In the genomic region with DNA sequence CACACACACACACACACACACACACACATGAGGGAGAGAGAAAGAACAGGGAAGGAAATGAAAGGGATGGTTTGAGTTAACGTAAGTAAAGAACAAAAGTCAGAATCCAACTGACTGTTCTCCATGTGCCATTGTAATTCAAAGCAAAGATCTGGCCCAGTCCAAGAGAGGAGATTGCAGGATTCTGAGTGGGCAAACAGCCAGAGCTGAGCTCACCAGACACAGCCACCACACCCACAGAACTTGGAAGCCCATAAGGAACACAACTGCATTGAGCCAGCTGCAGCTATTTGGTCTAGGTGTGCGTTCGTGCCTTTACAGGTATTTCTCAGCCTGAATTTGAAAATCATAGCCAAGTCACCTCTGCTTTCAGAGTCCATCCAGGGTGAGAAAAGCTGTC, we compare ENCODE assay signal across 15 mouse cellular contexts. TPM values are rescaled to one million over a fixed set of nuclear protein-coding genes. Genes with fewer than 3 reads are reported as not detected.
DNase-seq lines count a peak whose midpoint lies in the region; ATAC-seq lines count a peak whose summit lies in the region.
"Had no signal": no experiment of that assay in that cellular context is flagged by ENCODE, and none has a peak within 500 bp of the region (broad histone marks: within the 10 kb centered on the region; RNA-seq: fewer than 3 reads in every experiment).

No protein-coding gene starts in this region.

- H3K9ac ChIP-seq in forebrain, embryonic 14.5 days (ENCODE audit: low read length), result no peak overlapping the region
- no peak overlapping the region for H3K9ac ChIP-seq in embryonic facial prominence, embryonic 15.5 days
- no peak overlapping the region for H3K9ac ChIP-seq in limb, embryonic 15.5 days
- H3K9ac ChIP-seq: limb, embryonic 13.5 days had no signal

- no peaks in the 10 kb centered on the region for H3K36me3 ChIP-seq in forebrain, embryonic 14.5 days (ENCODE audit: control insufficient read depth, insufficient read depth, low read length)
- no peaks in the 10 kb centered on the region for H3K36me3 ChIP-seq in forebrain, embryonic 10.5 days (replicated peaks)
- no peaks in the 10 kb centered on the region for H3K36me3 ChIP-seq in embryonic facial prominence, embryonic 15.5 days
- H3K36me3 ChIP-seq in limb, embryonic 15.5 days, result no peaks in the 10 kb centered on the region
- H3K36me3 ChIP-seq: limb, embryonic 13.5 days had no signal

- DNase-seq in forebrain, embryonic 14.5 days (ENCODE audit: low spot score), result peak; percentile 33
- no peak for DNase-seq in forebrain, embryonic 10.5 days (ENCODE audit: extremely low spot score, low spot score)
- DNase-seq in 3T3-L1 (ENCODE audit: low read depth, low spot score), result peak; percentile 21
- DNase-seq in retina, embryonic 14.5 days (ENCODE audit: low spot score), result no peak
- no peak for DNase-seq in cerebellum, postnatal 4 days (ENCODE audit: low spot score in 2 of 2)
- DNase-seq: B cell, adult 2 months had no signal

- 83% methylated on average over 3 of the region's 3 CpGs for WGBS in forebrain, embryonic 14.5 days
- 90% methylated on average over 3 of the region's 3 CpGs for WGBS in forebrain, embryonic 10.5 days
- 61% methylated on average over 3 of the region's 3 CpGs for WGBS in embryonic facial prominence, embryonic 15.5 days
- WGBS in limb, embryonic 15.5 days, result 58% methylated on average over 3 of the region's 3 CpGs

- no peaks in the 10 kb centered on the region for H3K4me1 ChIP-seq in forebrain, embryonic 14.5 days (ENCODE audit: control insufficient read depth, insufficient read depth, low read length)
- H3K4me1 ChIP-seq in forebrain, embryonic 10.5 days, result no peaks in the 10 kb centered on the region
- H3K4me1 ChIP-seq in embryonic facial prominence, embryonic 15.5 days, result no peaks in the 10 kb centered on the region
- H3K4me1 ChIP-seq in limb, embryonic 15.5 days, result no peaks in the 10 kb centered on the region

- no peak overlapping the region for H3K27ac ChIP-seq in forebrain, embryonic 14.5 days (ENCODE audit: low read depth, low read length)
- H3K27ac ChIP-seq in forebrain, embryonic 10.5 days, result no peak overlapping the region
- peak overlapping the region; percentile 39; the same call in 1 of the 2 replicates for H3K27ac ChIP-seq in embryonic facial prominence, embryonic 15.5 days (replicated peaks)
- H3K27ac ChIP-seq in limb, embryonic 15.5 days, result peak overlapping the region; percentile 61
- H3K27ac ChIP-seq: limb, embryonic 13.5 days had no signal

- H3K4me2 ChIP-seq in forebrain, embryonic 14.5 days (ENCODE audit: low read length), result no peak overlapping the region
- no peak overlapping the region for H3K4me2 ChIP-seq in embryonic facial prominence, embryonic 15.5 days (replicated peaks)
- H3K4me2 ChIP-seq in limb, embryonic 15.5 days, result no peak overlapping the region
- H3K4me2 ChIP-seq: limb, embryonic 13.5 days had no signal

- no peak overlapping the region for H3K4me3 ChIP-seq in forebrain, embryonic 14.5 days (ENCODE audit: low read depth, low read length)
- no peak overlapping the region for H3K4me3 ChIP-seq in forebrain, embryonic 10.5 days
- no peak overlapping the region for H3K4me3 ChIP-seq in embryonic facial prominence, embryonic 15.5 days (replicated peaks)
- H3K4me3 ChIP-seq in limb, embryonic 15.5 days, result no peak overlapping the region
- H3K4me3 ChIP-seq: limb, embryonic 13.5 days; myocyte had no signal

- H3K9me3 ChIP-seq in forebrain, embryonic 14.5 days (replicated peaks; ENCODE audit: control insufficient read depth, low read length), result no peaks in the 10 kb centered on the region
- no peaks in the 10 kb centered on the region for H3K9me3 ChIP-seq in forebrain, embryonic 10.5 days
- no peaks in the 10 kb centered on the region for H3K9me3 ChIP-seq in embryonic facial prominence, embryonic 15.5 days (replicated peaks)
- no peaks in the 10 kb centered on the region for H3K9me3 ChIP-seq in limb, embryonic 15.5 days
- H3K9me3 ChIP-seq: limb, embryonic 13.5 days had no signal

- H3K27me3 ChIP-seq in forebrain, embryonic 14.5 days (replicated peaks; ENCODE audit: control insufficient read depth, insufficient read depth, low read length), result no peaks in the 10 kb centered on the region
- peaks cover 12% of the 10 kb centered on the region; the same call in 1 of the 2 replicates for H3K27me3 ChIP-seq in forebrain, embryonic 10.5 days (ENCODE audit: poor library complexity, severe bottlenecking)
- H3K27me3 ChIP-seq in embryonic facial prominence, embryonic 15.5 days, result no peaks in the 10 kb centered on the region
- H3K27me3 ChIP-seq in limb, embryonic 15.5 days, result no peaks in the 10 kb centered on the region
- H3K27me3 ChIP-seq: limb, embryonic 13.5 days had no signal

- no peak for ATAC-seq in forebrain, embryonic 14.5 days
- ATAC-seq in embryonic facial prominence, embryonic 15.5 days (ENCODE audit: insufficient number of reproducible peaks, low FRiP score, low TSS enrichment, low read depth), result no peak; the same call in 1 of the 2 replicates
- ATAC-seq in limb, embryonic 15.5 days (ENCODE audit: insufficient number of reproducible peaks, low FRiP score, low TSS enrichment, low read depth), result 0 out of 2 replicates have a peak, but pooled peaks have one; percentile 67
- ATAC-seq in monocyte, adult 5-6 weeks (replicated peaks; ENCODE audit: insufficient number of reproducible peaks, low FRiP score, low TSS enrichment, poor library complexity, severe bottlenecking), result no peak

RNA-seq across cellular contexts. Expression of a gene that starts 24.5 kb away (rescaled TPM):
- not detected in 2 replicates for polyA plus RNA-seq in forebrain, embryonic 14.5 days (2014; fragmentation: Nextera tagmentation; extraction: Ambion mirVana)
- polyA plus RNA-seq in forebrain, embryonic 10.5 days (2016; fragmentation: Nextera tagmentation; extraction: Ambion mirVana), result not detected in 2 replicates
- not detected in 2 replicates for polyA plus RNA-seq in embryonic facial prominence, embryonic 15.5 days (2015; fragmentation: Nextera tagmentation; extraction: Ambion mirVana)
- not detected in 2 replicates for polyA plus RNA-seq in limb, embryonic 15.5 days (2015; fragmentation: Nextera tagmentation; extraction: Ambion mirVana)
- not detected in 3 replicates for total RNA-seq in monocyte, adult 5-6 weeks (2017)
- polyA plus RNA-seq: cortical plate, adult 2 months; frontal cortex, adult 2 months; intestine, embryonic 14.5 days; limb, embryonic 13.5 days; spleen, adult 2 months had no signal

Comparison
In these comparisons a context has a peak if more than half of its experiments do, and no peak if none do; other contexts are left out.
1. DNase-seq: peak in forebrain, embryonic 14.5 days (single experiment) and 3T3-L1 (single experiment); none in forebrain, embryonic 10.5 days (single experiment), retina, embryonic 14.5 days (single experiment) and cerebellum, postnatal 4 days (0 of 2).
2. H3K27ac ChIP-seq: peak in embryonic facial prominence, embryonic 15.5 days (single experiment) and limb, embryonic 15.5 days (single experiment); none in forebrain, embryonic 14.5 days (single experiment) and forebrain, embryonic 10.5 days (single experiment).